Mouse (Mus musculus) ovary, postnatal 36 days (tissue): ENCODE data around the gene Slco3a1.
"Not testable (repeated sequence)": the region's sequence is repeated elsewhere in the genome, so short reads cannot be mapped to it uniquely, and the experiment has no call there.

Experiments
- DNase-seq: peaks from one replicate; pipeline ENCODE4 v3.0.0; 2022; ENCODE audit warnings: low spot score, mixed read lengths

Gene Slco3a1

GRCm38 (mm10) chr7:74429252-74429651 is 125.3 kb downstream of the Slco3a1 start:
- DNase-seq: no peak

GRCm38 (mm10) chr7:74427135-74427534 is 127.4 kb downstream of the Slco3a1 start:
- no peak for DNase-seq

GRCm38 (mm10) chr7:74425941-74426340 is 128.6 kb downstream of the Slco3a1 start:
- DNase-seq: no peak

GRCm38 (mm10) chr7:74423928-74424850 is 130.4 kb downstream of the Slco3a1 start:
- DNase-seq: peak; percentile 33

- no peak for DNase-seq
Measured at GRCm38 (mm10) chr7:74423316-74423715, 131.3 kb downstream of the Slco3a1 start.

- DNase-seq: no peak
Measured at GRCm38 (mm10) chr7:74422731-74423130, 131.8 kb downstream of the Slco3a1 start.

- no peak for DNase-seq
Measured at GRCm38 (mm10) chr7:74422002-74422401, 132.6 kb downstream of the Slco3a1 start.

GRCm38 (mm10) chr7:74421591-74421990 is 133.0 kb downstream of the Slco3a1 start:
- no peak for DNase-seq

- no peak for DNase-seq
Measured at GRCm38 (mm10) chr7:74419706-74420105, 134.9 kb downstream of the Slco3a1 start.

- DNase-seq: no peak
Measured at GRCm38 (mm10) chr7:74417009-74417408, 137.6 kb downstream of the Slco3a1 start.

- no peak for DNase-seq
Measured at GRCm38 (mm10) chr7:74415241-74415640, 139.3 kb downstream of the Slco3a1 start.

- no peak for DNase-seq
Measured at GRCm38 (mm10) chr7:74413738-74414716, 140.6 kb downstream of the Slco3a1 start.

- peak; percentile 48 for DNase-seq
Measured at GRCm38 (mm10) chr7:74408601-74409323, 145.8 kb downstream of the Slco3a1 start.

- DNase-seq: not testable (repeated sequence)
Measured at GRCm38 (mm10) chr7:74407851-74408250, 146.7 kb downstream of the Slco3a1 start.

GRCm38 (mm10) chr7:74399729-74400128 is 154.9 kb downstream of the Slco3a1 start:
- no peak for DNase-seq

- DNase-seq: no peak
Measured at GRCm38 (mm10) chr7:74399154-74399553, 155.4 kb downstream of the Slco3a1 start.

- DNase-seq: no peak
Measured at GRCm38 (mm10) chr7:74398326-74398725, 156.3 kb downstream of the Slco3a1 start.

GRCm38 (mm10) chr7:74391451-74391873 is 163.1 kb downstream of the Slco3a1 start:
- no peak for DNase-seq

GRCm38 (mm10) chr7:74389570-74389969 is 165.0 kb downstream of the Slco3a1 start:
- no peak for DNase-seq

- DNase-seq: no peak
Measured at GRCm38 (mm10) chr7:74386257-74386656, 168.3 kb downstream of the Slco3a1 start.

GRCm38 (mm10) chr7:74383040-74383666 is 171.4 kb downstream of the Slco3a1 start:
- DNase-seq: no peak
